In the genomic region with DNA sequence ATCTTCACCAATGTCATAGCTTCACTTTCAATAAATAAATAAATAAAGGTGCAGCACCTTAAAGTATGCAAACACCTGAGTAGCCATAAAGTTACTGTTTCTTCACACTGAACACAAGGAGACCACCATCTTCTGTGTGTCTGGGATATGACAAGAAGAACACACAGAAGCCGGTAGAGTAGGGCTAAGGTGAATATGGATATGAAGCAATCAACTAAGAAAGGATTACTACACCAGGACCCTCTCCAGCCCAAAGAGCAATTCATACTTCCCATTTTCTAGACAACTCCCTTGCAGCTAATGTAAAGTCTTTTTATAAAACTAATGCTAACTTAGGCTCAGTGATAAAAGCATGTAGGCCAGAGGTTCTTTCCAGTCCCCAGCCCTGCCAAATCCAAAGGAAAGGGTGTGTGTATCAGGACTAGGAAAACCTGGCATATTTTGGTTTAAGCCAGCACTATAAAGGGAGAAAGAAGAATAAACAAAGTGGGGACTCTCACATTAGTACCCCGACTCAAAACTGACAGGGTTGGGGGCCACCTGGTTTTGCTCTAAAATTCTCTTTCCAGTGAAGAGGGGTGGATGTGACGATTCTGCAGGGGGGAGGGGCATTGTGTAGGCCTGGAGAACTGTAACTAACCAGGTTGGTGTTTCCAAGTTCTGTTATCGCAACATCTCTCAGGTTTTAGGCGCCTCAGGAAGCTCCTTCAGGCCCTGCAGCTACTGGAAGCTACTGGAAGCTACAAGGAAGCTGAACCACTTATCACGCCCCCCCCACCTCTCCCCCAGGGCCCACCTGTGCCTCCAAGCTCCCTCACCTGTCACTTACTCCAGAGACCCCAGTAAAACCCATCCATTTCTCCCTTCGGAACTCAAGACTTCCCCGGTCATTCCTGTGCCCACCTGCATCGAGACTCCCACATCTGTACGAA, we compare ENCODE assay signal across 8 mouse cellular contexts. TPM values are rescaled to one million over a fixed set of nuclear protein-coding genes. Genes with fewer than 3 reads are reported as not detected.
DNase-seq lines count a peak whose midpoint lies in the region; ATAC-seq and TF ChIP-seq lines count a peak whose summit lies in the region.

No protein-coding gene starts in this region.

- TF ChIP-seq POLR2A in lung, adult 2 months (IDR thresholded peaks at IDR 0.05; ENCODE audit: borderline replicate concordance, extremely low read depth, low read depth, low read length): no peak

- H3K4me2 ChIP-seq in forebrain, embryonic 14.5 days (ENCODE audit: low read length): peak overlapping the region; percentile 78

- H3K4me1 ChIP-seq in G1E (ENCODE audit: insufficient read depth, low read depth, low read length): peaks cover 26% of the 10 kb centered on the region
- peaks cover 11% of the 10 kb centered on the region for H3K4me1 ChIP-seq in forebrain, embryonic 14.5 days (ENCODE audit: control insufficient read depth, insufficient read depth, low read length)
- peaks cover 10% of the 10 kb centered on the region for H3K4me1 ChIP-seq in lung, adult 2 months (ENCODE audit: control insufficient read depth, insufficient read depth, low read length)

- no peak overlapping the region for H3K27ac ChIP-seq in forebrain, embryonic 14.5 days (ENCODE audit: low read depth, low read length)

- 56% methylated on average over 10 of the region's 10 CpGs for WGBS in forebrain, embryonic 14.5 days
- 29% methylated on average over 10 of the region's 10 CpGs for WGBS in lung, adult 2 months

- TF ChIP-seq CTCF in G1E (IDR thresholded peaks at IDR 0.05; ENCODE audit: low read depth, low read length): no peak
- TF ChIP-seq CTCF in lung, adult 2 months (IDR thresholded peaks at IDR 0.05; ENCODE audit: insufficient read depth, low read length): no peak

- ATAC-seq in G1E (ENCODE audit: extremely low read depth, insufficient number of reproducible peaks, low FRiP score, poor library complexity, severe bottlenecking): no peak
- no peak for ATAC-seq in forebrain, embryonic 14.5 days

- H3K4me3 ChIP-seq in G1E (ENCODE audit: low read depth, low read length): peak overlapping the region; percentile 88
- peak overlapping the region; percentile 69 for H3K4me3 ChIP-seq in forebrain, embryonic 14.5 days (ENCODE audit: low read depth, low read length)
- peak overlapping the region; percentile 97 for H3K4me3 ChIP-seq in lung, adult 2 months (replicated peaks; ENCODE audit: extremely low read depth, low read depth, low read length)

- DNase-seq in 3T3-L1 (ENCODE audit: low read depth, low spot score): peak; percentile 32
- DNase-seq in G1E (ENCODE audit: low spot score): no peak
- DNase-seq in forebrain, embryonic 14.5 days (ENCODE audit: low spot score): no peak
- peak; percentile 13 for DNase-seq in induced T-regulatory cell, adult 2 months (ENCODE audit: low read depth)
- DNase-seq in lung, adult 2 months: peak; percentile 47
- peak; percentile 29 for DNase-seq in right cerebral cortex, postnatal 14 days
- no peak for DNase-seq in ovary, postnatal 10 days (ENCODE audit: low spot score)
- no peak for DNase-seq in layer of hippocampus, postnatal 36 days

- H3K9me3 ChIP-seq in G1E (replicated peaks): no peaks in the 10 kb centered on the region
- no peaks in the 10 kb centered on the region for H3K9me3 ChIP-seq in forebrain, embryonic 14.5 days (replicated peaks; ENCODE audit: control insufficient read depth, low read length)

- peaks cover 19% of the 10 kb centered on the region for H3K36me3 ChIP-seq in G1E (replicated peaks)
- peaks cover 14% of the 10 kb centered on the region for H3K36me3 ChIP-seq in forebrain, embryonic 14.5 days (ENCODE audit: control insufficient read depth, insufficient read depth, low read length)

- H3K27me3 ChIP-seq in G1E (ENCODE audit: insufficient read depth, low read length): no peaks in the 10 kb centered on the region
- H3K27me3 ChIP-seq in forebrain, embryonic 14.5 days (replicated peaks; ENCODE audit: control insufficient read depth, insufficient read depth, low read length): no peaks in the 10 kb centered on the region

- peak overlapping the region; percentile 84 for H3K9ac ChIP-seq in forebrain, embryonic 14.5 days (ENCODE audit: low read length)

RNA-seq across cellular contexts. Expression of a gene that starts 1.2 kb away (rescaled TPM):
- total RNA-seq in G1E (2014; fragmentation: Nextera tagmentation) (59.5 and 76.4 TPM in 2 replicates), G1E (2017) (20.7 and 24.6 TPM in 2 replicates)
- 3.2 and 3.6 TPM in 2 replicates for polyA plus RNA-seq in G1E (2012)
- 96.7 and 120 TPM in 2 replicates for polyA plus RNA-seq in forebrain, embryonic 14.5 days (2014; fragmentation: Nextera tagmentation; extraction: Ambion mirVana)
- 108 and 148 TPM in 2 replicates for polyA plus RNA-seq in lung, adult 2 months (2012; rRNA removed)
- 100 to 1,000 TPM; 237 to 252 TPM for total RNA-seq in layer of hippocampus, postnatal 36 days (2021)

Comparison
In these comparisons a context has a peak if more than half of its experiments do, and no peak if none do; other contexts are left out.
1. DNase-seq: peak in 3T3-L1 (single experiment), induced T-regulatory cell, adult 2 months (single experiment), lung, adult 2 months (single experiment) and right cerebral cortex, postnatal 14 days (single experiment); none in G1E (single experiment), forebrain, embryonic 14.5 days (single experiment), ovary, postnatal 10 days (single experiment) and layer of hippocampus, postnatal 36 days (0 of 2).
2. RNA of a gene that starts 1.2 kb away (polyA plus RNA-seq): 108 to 148 TPM in lung, adult 2 months and 96.7 to 120 TPM in forebrain, embryonic 14.5 days; 3.2 to 3.6 TPM in G1E; every median in the first group is over 10 times any median in the second.
3. Peak in every context shown above with its lines, with median percentiles within 50 percentile points of each other: H3K4me3 ChIP-seq.